Mouse (Mus musculus) bone marrow macrophage, adult 2 months (primary cell): ENCODE measurements around the gene Lnpep. TPM values are rescaled to one million over a fixed set of nuclear protein-coding genes. Genes with fewer than 3 reads are reported as not detected.

Experiments
- H3K27ac ChIP-seq: 2 replicates; pipeline ENCODE4 v1.5.1; 2012; ENCODE audit warnings: low read depth, low read length; ENCODE audit not compliant: insufficient read depth
- H3K4me1 ChIP-seq: 2 replicates; pipeline ENCODE4 v1.6.1; 2012; ENCODE audit warnings: low read length; ENCODE audit not compliant: control insufficient read depth, insufficient read depth
- H3K4me3 ChIP-seq: 2 replicates; pipeline ENCODE4 v1.5.1; 2012; ENCODE audit warnings: mild to moderate bottlenecking, low read length, moderate library complexity; ENCODE audit not compliant: insufficient read depth
- CTCF ChIP-seq: IDR thresholded peaks from 2 replicates; pipeline ENCODE4 v1.5.1; 2012; ENCODE audit warnings: low read depth, mild to moderate bottlenecking, low read length, moderate library complexity
- POLR2A ChIP-seq: IDR thresholded peaks from 2 replicates; pipeline ENCODE4 v1.6.1; 2012; ENCODE audit warnings: mild to moderate bottlenecking, low read depth, low read length, borderline replicate concordance
- polyA plus RNA-seq: library from polyadenylated mRNA; stranded (reverse); fragments of >200 nt; gene quantifications from 2 replicates; pipeline ENCODE4 v1.2.4, GENCODE M21; 2012; ENCODE audit not compliant: missing spikeins, insufficient read depth, insufficient read length

The Lnpep gene
- polyA plus RNA-seq, 1 experiment = 58.0 TPM

GRCm38 (mm10) chr17:17609523-17609922 is 15.3 kb downstream of the Lnpep start:
- Histone ChIP-seq H3K27ac (peak overlapping the region; percentile 70), H3K4me1 (peaks cover 26% of the 10 kb centered on the region), H3K4me3 (no peak overlapping the region)
- TF ChIP-seq POLR2A (no peak), CTCF (no peak)

DNA sequence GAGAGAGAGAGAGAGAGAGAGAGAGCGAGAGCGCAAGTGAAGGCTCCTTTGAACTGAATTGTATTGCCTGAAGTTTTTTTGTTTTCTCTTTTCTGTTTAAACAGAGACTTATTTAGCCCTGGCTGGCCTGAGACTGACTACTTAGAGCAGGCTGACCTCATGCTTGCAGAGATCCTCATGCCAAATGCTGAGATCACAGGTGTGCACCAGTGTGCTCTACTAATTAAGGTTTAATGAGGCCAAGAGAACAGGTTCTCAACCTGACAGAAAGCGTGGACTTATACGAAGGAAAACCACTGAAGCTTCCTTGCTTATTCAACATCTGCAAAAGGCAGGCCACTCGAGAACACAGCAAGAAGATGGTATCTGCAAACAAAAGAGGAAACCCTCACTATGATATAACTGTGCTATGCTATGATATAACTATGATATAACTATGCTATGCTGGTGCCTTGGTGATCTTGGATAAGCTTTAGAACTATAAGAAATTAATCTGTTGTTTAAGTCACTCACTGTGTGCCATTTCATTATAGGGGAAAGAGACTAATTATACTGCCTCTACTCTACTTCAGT is 16.3 kb downstream of the Lnpep start:
- peaks cover 29% of the 10 kb centered on the region for H3K4me1 ChIP-seq
- H3K27ac ChIP-seq = no peak overlapping the region
- TF ChIP-seq POLR2A = no peak
- no peak for TF ChIP-seq CTCF
- no peak overlapping the region for H3K4me3 ChIP-seq

DNA sequence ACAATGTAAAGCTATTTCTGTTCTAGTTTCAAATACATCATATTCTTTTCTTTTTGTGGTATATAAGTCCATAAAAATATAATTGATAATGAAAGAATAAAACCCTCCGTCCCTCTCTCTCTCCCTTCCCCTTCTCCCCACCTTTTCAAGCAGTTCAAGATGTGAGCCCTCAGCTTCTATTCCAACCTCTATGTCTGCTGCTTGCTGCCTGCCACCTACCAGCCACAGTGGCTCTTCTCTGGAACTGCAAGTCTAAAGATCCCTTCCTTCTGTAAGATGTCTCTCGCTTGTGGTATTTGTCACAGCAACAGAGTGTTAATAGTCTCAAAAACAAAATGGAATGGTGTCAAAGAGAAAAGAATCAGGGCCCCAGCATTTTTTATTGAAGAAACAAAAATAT is 20.3 kb downstream of the Lnpep start:
- no peak overlapping the region for H3K4me3 ChIP-seq
- TF ChIP-seq CTCF (no peak), POLR2A (no peak)
- peaks cover 34% of the 10 kb centered on the region for H3K4me1 ChIP-seq
- no peak overlapping the region for H3K27ac ChIP-seq

- no peak overlapping the region for H3K27ac ChIP-seq
- no peak overlapping the region for H3K4me3 ChIP-seq
- TF ChIP-seq CTCF = no peak
- no peak for TF ChIP-seq POLR2A
- peaks cover 35% of the 10 kb centered on the region for H3K4me1 ChIP-seq
Observed at GRCm38 (mm10) chr17:17603609-17604008, 21.2 kb downstream of the Lnpep start.

- peaks cover 30% of the 10 kb centered on the region for H3K4me1 ChIP-seq
- no peak overlapping the region for H3K4me3 ChIP-seq
- H3K27ac ChIP-seq = no peak overlapping the region
- TF ChIP-seq CTCF (no peak), POLR2A (no peak)
Observed at GRCm38 (mm10) chr17:17602786-17603185, 22.1 kb downstream of the Lnpep start.

GRCm38 (mm10) chr17:17602330-17602729 is 22.5 kb downstream of the Lnpep start:
- H3K4me3 ChIP-seq = no peak overlapping the region
- TF ChIP-seq CTCF (no peak), POLR2A (no peak)
- H3K27ac ChIP-seq = peak overlapping the region; percentile 30
- peaks cover 30% of the 10 kb centered on the region for H3K4me1 ChIP-seq

GRCm38 (mm10) chr17:17600804-17601252 is 24.0 kb downstream of the Lnpep start:
- Histone ChIP-seq H3K27ac (peak overlapping the region; percentile 97), H3K4me3 (peak overlapping the region; percentile 28), H3K4me1 (peaks cover 33% of the 10 kb centered on the region)
- TF ChIP-seq POLR2A = no peak
- TF ChIP-seq CTCF = no peak

DNA sequence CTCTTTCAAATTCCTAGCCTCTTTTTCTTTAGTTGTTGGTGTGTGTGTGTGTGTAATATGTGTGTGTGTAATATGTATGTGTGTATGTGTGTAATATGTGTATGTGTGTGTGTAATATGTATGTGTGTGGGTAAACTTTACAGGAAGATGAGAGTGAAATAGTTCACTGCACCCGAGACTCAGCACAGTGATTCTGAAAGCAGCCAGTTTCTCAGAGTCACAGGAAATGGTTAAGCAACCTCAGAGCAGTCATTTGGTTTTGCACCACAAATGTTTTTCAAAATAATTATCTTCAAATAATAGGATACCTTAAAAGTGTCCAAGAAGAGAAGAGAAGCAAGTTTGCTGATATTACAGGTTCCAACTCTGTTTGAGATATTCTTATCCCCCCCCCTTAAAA is 24.8 kb downstream of the Lnpep start:
- Histone ChIP-seq H3K27ac (peak overlapping the region; percentile 28), H3K4me1 (peaks cover 38% of the 10 kb centered on the region), H3K4me3 (no peak overlapping the region)
- no peak for TF ChIP-seq CTCF
- TF ChIP-seq POLR2A = no peak

DNA sequence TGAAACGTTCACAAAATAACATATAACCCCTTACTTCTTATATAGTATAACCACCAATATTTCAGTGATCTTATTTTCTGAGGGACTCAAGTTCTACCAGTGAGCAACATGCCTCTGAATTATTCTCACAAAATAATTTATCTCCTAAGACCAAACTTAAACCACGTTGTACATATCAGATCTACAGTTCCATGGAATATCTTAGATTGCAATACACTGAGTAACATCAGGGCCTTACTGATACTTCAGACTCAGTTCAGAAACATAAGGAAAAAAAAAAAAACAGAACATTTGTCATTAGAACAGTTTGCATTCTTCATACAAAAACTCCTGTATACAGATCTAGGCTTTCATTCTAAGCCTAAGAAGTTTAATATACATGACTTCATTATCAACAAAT is 26.5 kb downstream of the Lnpep start:
- Histone ChIP-seq H3K27ac (no peak overlapping the region), H3K4me1 (peaks cover 34% of the 10 kb centered on the region), H3K4me3 (no peak overlapping the region)
- TF ChIP-seq POLR2A (no peak), CTCF (no peak)

GRCm38 (mm10) chr17:17592926-17593325 is 31.9 kb downstream of the Lnpep start:
- TF ChIP-seq CTCF (no peak), POLR2A (no peak)
- H3K4me3 ChIP-seq = no peak overlapping the region
- H3K27ac ChIP-seq = no peak overlapping the region
- H3K4me1 ChIP-seq = peaks cover 20% of the 10 kb centered on the region

- TF ChIP-seq POLR2A = no peak
- TF ChIP-seq CTCF = no peak
- Histone ChIP-seq H3K4me3 (peak overlapping the region; percentile 45), H3K4me1 (peaks cover 38% of the 10 kb centered on the region), H3K27ac (peak overlapping the region; percentile 96)
Observed at GRCm38 (mm10) chr17:17587333-17588047, 37.4 kb downstream of the Lnpep start.
